Mouse (Mus musculus) small intestine, adult 2 months (tissue): ENCODE data around the gene Chil1.

Experiments
- CTCF ChIP-seq: fragments of 200-500 bp; IDR thresholded peaks from 2 replicates; pipeline ENCODE4 v1.5.1; 2012; ENCODE audit warnings: low read depth, mild to moderate bottlenecking, control low read depth, inconsistent platforms, low read length, moderate library complexity, mixed read lengths; ENCODE audit not compliant: insufficient replicate concordance, insufficient read length; ENCODE audit errors: extremely low read depth
- POLR2A ChIP-seq: fragments of 200-500 bp; IDR thresholded peaks from 2 replicates; pipeline ENCODE4 v1.6.1; 2012; ENCODE audit warnings: low read depth, mild to moderate bottlenecking, control low read depth, inconsistent platforms, low read length, moderate library complexity

GRCm38 (mm10) chr1:134142363-134142794 is 39.6 kb upstream of the Chil1 start:
- TF ChIP-seq POLR2A (no peak), CTCF (no peak)
